Mouse (Mus musculus) liver, embryonic 15.5 days (tissue): ENCODE measurements at regions not wholly inside any gene's neighbourhood (a gene's known extent, or its start where the extent isn't known, plus 50 kb on each side); places are given as distances from the start of the nearest gene placed in this dataset.

Experiments
- ATAC-seq: fragments of 200-750 bp; cut with Nextera tagmentation; 2 replicates; pipeline ENCODE4 v1.8.0; 2017; ENCODE audit warnings: moderate number of reproducible peaks, mild to moderate bottlenecking, moderate library complexity; ENCODE audit not compliant: insufficient read depth
- H3K27ac ChIP-seq: fragments of 300-500 bp; sonication (generic); replicated peaks from 2 replicates; pipeline ENCODE4 v1.5.1; 2015; ENCODE audit warnings: mild to moderate bottlenecking, inconsistent platforms
- H3K27me3 ChIP-seq: fragments of 300-500 bp; sonication (generic); 2 replicates; pipeline ENCODE4 v1.6.1; 2015; ENCODE audit warnings: mild to moderate bottlenecking, inconsistent platforms
- H3K36me3 ChIP-seq: fragments of 300-500 bp; sonication (generic); replicated peaks from 2 replicates; pipeline ENCODE4 v1.6.1; 2015; ENCODE audit warnings: moderate library complexity, mild to moderate bottlenecking, inconsistent platforms
- H3K4me1 ChIP-seq: fragments of 300-500 bp; sonication (generic); replicated peaks from 2 replicates; pipeline ENCODE4 v1.6.1; 2015; ENCODE audit warnings: inconsistent platforms
- H3K4me2 ChIP-seq: fragments of 300-500 bp; sonication (generic); 2 replicates; pipeline ENCODE4 v1.6.1; 2015; ENCODE audit warnings: moderate library complexity, mild to moderate bottlenecking, inconsistent platforms
- H3K4me3 ChIP-seq: fragments of 300-500 bp; sonication (generic); replicated peaks from 2 replicates; pipeline ENCODE4 v1.5.1; 2015; ENCODE audit warnings: mild to moderate bottlenecking, inconsistent platforms
- H3K9ac ChIP-seq: fragments of 300-500 bp; sonication (generic); 2 replicates; pipeline ENCODE4 v1.6.1; 2015; ENCODE audit warnings: moderate library complexity, mild to moderate bottlenecking, inconsistent platforms
- H3K9me3 ChIP-seq: fragments of 300-500 bp; sonication (generic); replicated peaks from 2 replicates; pipeline ENCODE4 v1.6.1; 2016; ENCODE audit warnings: inconsistent platforms
- WGBS: fragments of 180-500 bp; shearing (Covaris S2); methylation state at CpG from one replicate; pipeline ENCODE4 v1.1.7; 2015; ENCODE audit warnings: mixed read lengths; ENCODE audit not compliant: insufficient replicate concordance; 5-methylcytosine and 5-hydroxymethylcytosine counted together

DNA sequence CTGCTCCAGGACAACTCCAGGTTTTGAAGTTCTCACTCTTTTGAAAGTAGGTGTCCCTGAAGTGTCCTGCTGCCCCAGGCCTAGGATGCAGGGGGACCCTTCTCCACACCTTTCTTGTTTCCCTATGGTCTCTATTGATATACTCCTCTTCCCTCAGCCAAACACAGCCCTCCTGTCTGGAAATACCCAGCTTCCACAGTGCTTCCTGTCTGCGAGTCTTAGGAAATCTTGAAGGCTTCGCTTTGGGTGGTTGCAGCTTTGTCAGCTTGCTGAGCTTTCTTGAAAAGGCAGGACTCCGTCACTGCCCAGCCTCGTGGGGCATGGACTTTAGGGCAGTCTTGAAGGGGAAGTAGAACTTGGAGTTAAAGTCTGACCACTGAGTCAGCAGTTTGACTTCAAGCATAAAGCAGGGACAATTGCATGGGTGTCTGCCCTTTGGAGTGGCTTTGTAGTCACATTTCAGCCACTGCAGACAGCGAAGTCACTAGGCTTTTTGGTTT lies 51.1 kb upstream of the Lrrc52 start:
- Histone ChIP-seq H3K4me1 (no peaks in the 10 kb centered on the region), H3K36me3 (no peaks in the 10 kb centered on the region), H3K9me3 (no peaks in the 10 kb centered on the region), H3K9ac (no peak overlapping the region), H3K4me3 (no peak overlapping the region), H3K27me3 (no peaks in the 10 kb centered on the region), H3K27ac (no peak overlapping the region), H3K4me2 (no peak overlapping the region)
- ATAC-seq = no peak
- 34% methylated on average over 5 of the region's 5 CpGs for WGBS

DNA sequence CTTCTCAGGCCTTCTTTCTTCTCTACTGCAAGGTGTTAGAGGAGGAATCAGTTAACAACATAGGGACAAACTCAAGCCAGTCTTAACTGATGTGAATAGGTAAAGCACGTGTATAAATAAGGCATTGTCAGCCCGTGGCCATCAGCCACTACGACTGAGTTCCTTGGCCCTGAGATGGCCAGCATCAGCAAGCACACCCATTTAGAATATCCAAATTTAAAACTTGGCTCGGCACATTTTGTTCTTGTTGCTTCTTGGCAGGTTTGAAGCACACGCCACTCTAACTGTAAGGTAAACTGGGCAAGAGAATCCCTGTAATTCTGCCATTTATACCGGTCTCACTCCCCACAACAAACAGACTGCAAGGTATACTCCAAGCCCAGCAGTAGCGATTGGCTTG lies 57.3 kb upstream of the Lrrc52 start:
- ATAC-seq = no peak
- Histone ChIP-seq H3K4me2 (no peak overlapping the region), H3K4me1 (no peaks in the 10 kb centered on the region), H3K36me3 (no peaks in the 10 kb centered on the region), H3K4me3 (no peak overlapping the region), H3K9ac (no peak overlapping the region), H3K27me3 (no peaks in the 10 kb centered on the region), H3K9me3 (no peaks in the 10 kb centered on the region), H3K27ac (no peak overlapping the region)
- 70% methylated on average over 7 of the region's 7 CpGs for WGBS

DNA sequence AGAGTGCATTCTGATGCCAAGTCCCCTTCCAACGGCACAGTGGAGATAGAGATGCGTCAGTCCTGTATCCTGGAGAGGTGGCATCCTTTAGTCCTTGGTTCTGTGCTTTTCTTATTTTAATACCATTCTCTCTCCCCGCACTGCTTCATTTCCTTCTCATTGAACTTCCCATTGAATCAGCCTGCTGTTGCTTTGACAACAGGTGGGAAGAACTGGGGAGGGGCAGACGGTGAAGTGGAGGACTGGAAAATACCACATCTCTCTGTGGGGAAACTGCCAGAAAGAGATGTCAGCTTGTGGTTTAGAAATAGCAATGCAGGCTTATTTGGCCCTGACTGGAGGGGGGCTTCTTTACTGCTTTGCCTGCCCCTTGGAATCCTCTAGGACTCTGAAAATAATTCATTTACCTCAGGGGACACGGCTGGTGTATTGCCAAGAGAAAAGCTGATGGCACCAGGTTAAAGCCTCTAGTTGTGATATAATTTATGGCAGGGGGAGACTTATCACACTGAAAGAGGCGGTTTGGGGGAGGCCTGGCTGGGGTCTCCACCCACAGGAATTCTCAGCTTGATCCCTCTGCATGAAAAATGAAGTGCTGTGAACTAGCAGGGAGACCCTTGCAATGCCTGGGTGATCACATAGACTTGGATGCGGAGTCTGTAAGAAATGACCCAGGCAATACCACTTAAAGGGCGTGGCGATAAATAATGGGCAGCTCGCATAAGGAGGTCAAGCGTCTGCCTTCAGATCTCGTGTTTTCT lies 65.4 kb upstream of the Rxrg start:
- no peaks in the 10 kb centered on the region for H3K36me3 ChIP-seq
- H3K9ac ChIP-seq = no peak overlapping the region
- no peak overlapping the region for H3K4me3 ChIP-seq
- H3K27me3 ChIP-seq = no peaks in the 10 kb centered on the region
- no peaks in the 10 kb centered on the region for H3K4me1 ChIP-seq
- H3K27ac ChIP-seq = no peak overlapping the region
- WGBS = 65% methylated on average over 12 of the region's 12 CpGs
- ATAC-seq = no peak
- H3K4me2 ChIP-seq = no peak overlapping the region
- H3K9me3 ChIP-seq = no peaks in the 10 kb centered on the region

DNA sequence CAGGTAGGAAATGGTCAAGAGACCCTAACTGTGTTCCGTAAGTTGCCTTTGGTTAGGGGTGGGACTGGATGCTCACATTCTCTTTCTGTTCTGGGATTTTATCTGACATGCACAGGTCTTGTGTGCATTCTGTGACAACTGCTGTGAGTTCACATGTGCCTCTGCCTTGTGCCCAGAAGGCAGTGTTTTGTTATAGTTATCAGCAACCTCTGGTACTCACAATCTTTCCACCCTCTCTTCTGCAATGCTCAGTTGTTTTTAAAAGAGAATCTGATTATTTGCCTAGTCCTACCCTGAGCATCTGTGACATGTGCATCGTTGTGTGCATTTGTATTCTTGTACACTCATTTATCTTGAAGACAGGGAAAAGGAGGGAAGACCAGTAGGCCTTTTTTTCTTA lies 52.2 kb upstream of the Rxrg start:
- H3K9me3 ChIP-seq = no peaks in the 10 kb centered on the region
- 0 out of 2 replicates have a peak, but pooled peaks cover 8% of the 10 kb centered on the region for H3K4me1 ChIP-seq
- no peak overlapping the region for H3K27ac ChIP-seq
- H3K9ac ChIP-seq = no peak overlapping the region
- H3K4me3 ChIP-seq = no peak overlapping the region
- WGBS = 18% methylated on average over 2 of the region's 2 CpGs
- H3K27me3 ChIP-seq = no peaks in the 10 kb centered on the region
- H3K36me3 ChIP-seq = no peaks in the 10 kb centered on the region
- ATAC-seq = peak; percentile 51
- H3K4me2 ChIP-seq = no peak overlapping the region

DNA sequence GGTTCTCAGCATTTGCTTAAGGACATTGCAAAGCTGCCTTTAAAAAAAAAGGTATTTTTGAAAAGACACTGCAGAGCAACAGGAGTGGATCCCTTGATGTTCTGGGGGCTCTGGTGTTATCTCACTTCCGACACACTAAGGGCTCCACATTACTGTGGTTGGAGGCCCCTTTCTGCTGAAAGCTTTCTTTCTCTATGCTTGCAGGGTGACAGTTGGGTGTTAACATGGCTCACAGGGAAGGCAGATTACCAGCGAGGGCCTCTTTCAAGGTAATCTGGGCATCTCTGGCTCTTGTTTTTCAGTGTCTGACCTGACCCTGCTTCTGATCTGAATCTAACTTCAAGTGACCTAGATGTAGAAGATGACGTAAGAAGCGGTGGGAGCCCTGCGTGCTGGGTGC lies 50.9 kb upstream of the Rxrg start:
- 23% methylated on average over 5 of the region's 5 CpGs for WGBS
- Histone ChIP-seq H3K4me1 (peaks cover 8% of the 10 kb centered on the region; the same call in 1 of the 2 replicates), H3K27ac (no peak overlapping the region), H3K4me2 (no peak overlapping the region), H3K4me3 (no peak overlapping the region), H3K27me3 (no peaks in the 10 kb centered on the region), H3K9me3 (no peaks in the 10 kb centered on the region), H3K36me3 (no peaks in the 10 kb centered on the region), H3K9ac (no peak overlapping the region)
- ATAC-seq = peak; percentile 44; the same call in 1 of the 2 replicates
